Mouse (Mus musculus) right cerebral cortex, postnatal 14 days (tissue): ENCODE results near the gene Klhl18.

Source experiments
- DNase-seq: peaks from one replicate; pipeline ENCODE4 v3.0.0; 2022

The Klhl18 gene

GRCm38 (mm10) chr9:110476124-110477091, at the start of gene Klhl18, which contains the start of gene Kif9:
TSS of gene Klhl18 (minus strand) at chr9:110476694.
TSS of gene Kif9 (plus strand) at chr9:110476958.
- peak; percentile 98 for DNase-seq

- no peak for DNase-seq
Measured at GRCm38 (mm10) chr9:110525737-110526136, 49.2 kb upstream of the Klhl18 start.

GRCm38 (mm10) chr9:110490913-110491312, 14.4 kb upstream of the Klhl18 start:
- peak; percentile 15 for DNase-seq

- DNase-seq: no peak
Measured at GRCm38 (mm10) chr9:110488841-110489240, 12.3 kb upstream of the Klhl18 start.

- DNase-seq: no peak
Measured at GRCm38 (mm10) chr9:110478639-110479038, 2.1 kb upstream of the Klhl18 start.

- DNase-seq: no peak
Measured at GRCm38 (mm10) chr9:110477951-110478350, 1.5 kb upstream of the Klhl18 start.

- no peak for DNase-seq
Measured at GRCm38 (mm10) chr9:110466179-110466578, 10.3 kb downstream of the Klhl18 start.

GRCm38 (mm10) chr9:110465336-110465735, 11.2 kb downstream of the Klhl18 start:
- no peak for DNase-seq

- DNase-seq: no peak
Measured at GRCm38 (mm10) chr9:110463983-110464591, 12.4 kb downstream of the Klhl18 start.

- no peak for DNase-seq
Measured at GRCm38 (mm10) chr9:110462321-110462720, 14.2 kb downstream of the Klhl18 start.

GRCm38 (mm10) chr9:110460884-110461815, 15.3 kb downstream of the Klhl18 start:
- no peak for DNase-seq

GRCm38 (mm10) chr9:110459145-110459727, 17.3 kb downstream of the Klhl18 start:
- DNase-seq: no peak

- no peak for DNase-seq
Measured at GRCm38 (mm10) chr9:110457926-110458325, 18.6 kb downstream of the Klhl18 start.

- no peak for DNase-seq
Measured at GRCm38 (mm10) chr9:110452523-110452922, 24.0 kb downstream of the Klhl18 start.

GRCm38 (mm10) chr9:110448857-110449617, 27.5 kb downstream of the Klhl18 start:
- DNase-seq: peak; percentile 77

- DNase-seq: no peak
Measured at GRCm38 (mm10) chr9:110448356-110448755, 28.1 kb downstream of the Klhl18 start.

GRCm38 (mm10) chr9:110440559-110440958, 35.9 kb downstream of the Klhl18 start:
- no peak for DNase-seq

- DNase-seq: no peak
Measured at GRCm38 (mm10) chr9:110440049-110440448, 36.4 kb downstream of the Klhl18 start.

- no peak for DNase-seq
Measured at GRCm38 (mm10) chr9:110436041-110436440, 40.5 kb downstream of the Klhl18 start.

- no peak for DNase-seq
Measured at GRCm38 (mm10) chr9:110433045-110433444, 43.4 kb downstream of the Klhl18 start.

GRCm38 (mm10) chr9:110431241-110431640, 45.3 kb downstream of the Klhl18 start:
- DNase-seq: no peak
